Mouse (Mus musculus): Measurements from ENCODE around the gene Col1a1.

GRCm38 (mm10) chr11:95000128-95000527 lies 64.1 kb downstream of the Col1a1 start:
- TF ChIP-seq CTCF (IDR thresholded peaks at IDR 0.05; ENCODE audit: borderline replicate concordance, control insufficient read depth, extremely low read depth, insufficient read depth, low read length, poor library complexity): no peak
- TF ChIP-seq POLR2A (IDR thresholded peaks at IDR 0.05; ENCODE audit: control insufficient read depth, extremely low read depth, insufficient read depth, low read length, poor library complexity): no peak

All from thymus, adult 2 months (tissue).